Mouse (Mus musculus) NIH3T3 (cell line): ENCODE data around the gene Fam49a.
A peak's percentile ranks its signal among the peaks of the same experiment; 100 is the strongest.
"Not testable (repeated sequence)": the region's sequence is repeated elsewhere in the genome, so short reads cannot be mapped to it uniquely, and the experiment has no call there.

Source experiments
- DNase-seq: peaks from one replicate; pipeline ENCODE4 v3.0.0-alpha.2; 2012; ENCODE audit warnings: low read depth

Gene Fam49a

GRCm38 (mm10) chr12:12261987-12262971, at the start of gene Fam49a:
TSS of gene Fam49a (plus strand) at chr12:12262139.
- no peak for DNase-seq

- DNase-seq = no peak
These were observed 48.4 kb upstream of the Fam49a start for GRCm38 (mm10) chr12:12213536-12213935.

GRCm38 (mm10) chr12:12218947-12219346, 43.0 kb upstream of the Fam49a start:
- DNase-seq = no peak

GRCm38 (mm10) chr12:12220755-12221496, 41.0 kb upstream of the Fam49a start:
- no peak for DNase-seq

GRCm38 (mm10) chr12:12222585-12223290, 39.2 kb upstream of the Fam49a start:
- peak; percentile 1 for DNase-seq

- DNase-seq = peak; percentile 2
These were observed 38.6 kb upstream of the Fam49a start for GRCm38 (mm10) chr12:12223336-12223735.

GRCm38 (mm10) chr12:12225706-12226105, 36.2 kb upstream of the Fam49a start:
- DNase-seq = no peak

- no peak for DNase-seq
These were observed 34.3 kb upstream of the Fam49a start for GRCm38 (mm10) chr12:12227594-12227993.

GRCm38 (mm10) chr12:12230031-12230557, 31.8 kb upstream of the Fam49a start:
- no peak for DNase-seq

GRCm38 (mm10) chr12:12232097-12232496, 29.8 kb upstream of the Fam49a start:
- DNase-seq = no peak

- DNase-seq = no peak
These were observed 25.0 kb upstream of the Fam49a start for GRCm38 (mm10) chr12:12236978-12237377.

- no peak for DNase-seq
These were observed 22.4 kb upstream of the Fam49a start for GRCm38 (mm10) chr12:12239502-12239901.

GRCm38 (mm10) chr12:12243148-12243547, 18.8 kb upstream of the Fam49a start:
- no peak for DNase-seq

GRCm38 (mm10) chr12:12247023-12247422, 14.9 kb upstream of the Fam49a start:
- DNase-seq = not testable (repeated sequence)

- no peak for DNase-seq
These were observed 12.4 kb upstream of the Fam49a start for GRCm38 (mm10) chr12:12249521-12249920.

- no peak for DNase-seq
These were observed 8.4 kb upstream of the Fam49a start for GRCm38 (mm10) chr12:12253526-12253925.

- DNase-seq = no peak
These were observed 7.8 kb upstream of the Fam49a start for GRCm38 (mm10) chr12:12254139-12254538.

- DNase-seq = no peak
These were observed 669 bp upstream of the Fam49a start for GRCm38 (mm10) chr12:12260979-12261960.

- DNase-seq = no peak
These were observed 1.4 kb downstream of the Fam49a start for GRCm38 (mm10) chr12:12263371-12263791.

GRCm38 (mm10) chr12:12264151-12264550, 2.2 kb downstream of the Fam49a start:
- no peak for DNase-seq

GRCm38 (mm10) chr12:12266552-12266951, 4.6 kb downstream of the Fam49a start:
- DNase-seq = no peak
